ENCODE assay signal across 15 mouse cellular contexts in the genomic region with DNA sequence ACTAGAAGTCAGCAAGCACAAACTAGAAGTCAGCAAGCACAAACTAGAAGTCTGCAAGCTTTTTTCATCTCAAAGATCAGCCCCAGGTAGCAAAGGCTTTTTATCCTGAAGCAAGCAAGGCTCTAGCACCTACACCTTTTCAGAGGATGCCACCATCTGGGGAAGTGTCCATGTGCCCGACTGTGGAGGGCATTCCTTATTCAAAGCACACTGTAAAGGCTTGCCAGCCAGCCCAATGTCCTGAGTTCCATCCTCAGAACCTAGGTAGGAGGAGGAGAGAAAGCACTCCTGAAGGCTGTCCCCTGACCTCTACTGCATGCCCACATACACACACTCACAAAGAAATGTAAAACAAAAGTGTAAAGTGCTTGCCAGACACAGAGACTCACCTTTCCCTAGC.
"Had no signal": no experiment of that assay in that cellular context is flagged by ENCODE, and none has a peak within 500 bp of the region (broad histone marks: within the 10 kb centered on the region; RNA-seq: fewer than 3 reads in every experiment).

No protein-coding gene starts in this region.

- H3K4me2 ChIP-seq: neural tube, embryonic 15.5 days; stomach, embryonic 15.5 days had no signal

- H3K4me3 ChIP-seq: neural tube, embryonic 15.5 days; stomach, embryonic 15.5 days had no signal

- H3K27me3 ChIP-seq: neural tube, embryonic 15.5 days; stomach, embryonic 15.5 days had no signal

- H3K27ac ChIP-seq: neural tube, embryonic 15.5 days; stomach, embryonic 15.5 days; stomach, postnatal 0 days had no signal

- H3K9me3 ChIP-seq: neural tube, embryonic 15.5 days; stomach, embryonic 15.5 days had no signal

- H3K36me3 ChIP-seq: neural tube, embryonic 15.5 days had no signal

- DNase-seq: retina, postnatal 1 day; right cerebral cortex, adult 18-20 months; right cerebral cortex, postnatal 14 days; right cerebral cortex, postnatal 25 days; right cerebral cortex, postnatal 4 days; spleen, adult 18-20 months; thymus, adult 18-20 months; thymus, adult 2 months; thymus, postnatal 14 days; thymus, postnatal 25 days; thymus, postnatal 36 days; thymus, postnatal 4 days had no signal

- H3K9ac ChIP-seq: neural tube, embryonic 15.5 days; stomach, embryonic 15.5 days had no signal
